Mouse (Mus musculus) forebrain, embryonic 14.5 days (tissue): ENCODE data around the gene Mast4. TPM values are rescaled to one million over a fixed set of nuclear protein-coding genes. Genes with fewer than 3 reads are reported as not detected.

Experiments
- ATAC-seq: fragments of 200-750 bp; cut with Nextera tagmentation; 2 replicates; pipeline ENCODE4 v1.8.0; 2017; ENCODE audit warnings: mild to moderate bottlenecking, moderate library complexity
- DNase-seq: peaks from one replicate; pipeline ENCODE4 v3.0.0-alpha.2; 2015; ENCODE audit warnings: low spot score
- H3K27ac ChIP-seq: fragments of 300-500 bp; sonication (generic); 2 replicates; pipeline ENCODE4 v1.5.1; 2014; ENCODE audit warnings: low read depth, mild to moderate bottlenecking, control low read depth, low read length, moderate library complexity
- H3K27me3 ChIP-seq: fragments of 300-500 bp; sonication (generic); replicated peaks from 2 replicates; pipeline ENCODE4 v1.6.1; 2014; ENCODE audit warnings: low read length, control low read depth, mixed read lengths; ENCODE audit not compliant: control insufficient read depth, insufficient read depth
- H3K36me3 ChIP-seq: fragments of 300-500 bp; sonication (generic); 2 replicates; pipeline ENCODE4 v1.6.1; 2014; ENCODE audit warnings: low read length, control low read depth; ENCODE audit not compliant: control insufficient read depth, insufficient read depth
- H3K4me1 ChIP-seq: fragments of 300-500 bp; sonication (generic); 2 replicates; pipeline ENCODE4 v1.6.1; 2014; ENCODE audit warnings: antibody characterized with exemption, low read length, control low read depth; ENCODE audit not compliant: control insufficient read depth, insufficient read depth
- H3K4me2 ChIP-seq: fragments of 300-500 bp; sonication (generic); 2 replicates; pipeline ENCODE4 v1.6.1; 2014; ENCODE audit warnings: mild to moderate bottlenecking, control low read depth, low read length
- H3K4me3 ChIP-seq: fragments of 300-500 bp; sonication (generic); 2 replicates; pipeline ENCODE4 v1.5.1; 2014; ENCODE audit warnings: low read depth, low read length, control low read depth
- H3K9ac ChIP-seq: fragments of 300-500 bp; sonication (generic); 2 replicates; pipeline ENCODE4 v1.6.1; 2014; ENCODE audit warnings: mild to moderate bottlenecking, low read length, control low read depth, moderate library complexity
- H3K9me3 ChIP-seq: fragments of 300-500 bp; sonication (generic); replicated peaks from 2 replicates; pipeline ENCODE4 v1.6.1; 2016; ENCODE audit warnings: low read length, control low read depth, mixed read lengths; ENCODE audit not compliant: control insufficient read depth
- WGBS: fragments of 180-500 bp; shearing (Covaris S2); extraction: QIAGEN DNeasy Blood & Tissue Kit; methylation state at CpG from one replicate; pipeline ENCODE4 v1.1.7; 2014; 5-methylcytosine and 5-hydroxymethylcytosine counted together
- polyA plus RNA-seq: library from polyadenylated mRNA; unstranded; fragments of >200 nt; fragmentation: Nextera tagmentation; extraction: Ambion mirVana; gene quantifications from 2 replicates; pipeline ENCODE4 v1.2.1, GENCODE M21; 2014

The Mast4 gene
- polyA plus RNA-seq, 1 experiment from 2014 or later = 11.7 TPM

DNA sequence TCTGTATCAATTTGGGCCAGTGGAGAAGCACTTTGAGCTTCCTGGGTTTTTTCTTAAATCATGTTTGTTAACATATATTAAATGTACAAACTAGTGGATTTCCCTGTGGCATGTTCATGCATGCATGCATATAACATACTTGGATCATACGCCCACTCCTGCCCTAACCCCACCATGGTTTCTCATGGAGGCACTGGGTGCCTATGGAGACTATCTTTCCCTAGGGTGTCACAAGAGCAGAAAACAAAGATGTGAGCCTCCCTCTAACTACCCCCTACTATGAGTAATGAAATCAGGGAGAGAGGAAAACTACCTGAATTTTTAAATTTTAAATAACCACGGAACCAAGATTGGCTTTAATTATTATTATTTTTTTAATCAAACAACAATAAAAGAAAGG lies 32.2 kb downstream of the Mast4 start:
- Histone ChIP-seq H3K4me3 (no peak overlapping the region), H3K9ac (no peak overlapping the region), H3K36me3 (no peaks in the 10 kb centered on the region), H3K4me2 (no peak overlapping the region), H3K27ac (no peak overlapping the region), H3K4me1 (no peaks in the 10 kb centered on the region), H3K9me3 (no peaks in the 10 kb centered on the region), H3K27me3 (no peaks in the 10 kb centered on the region)
- 91% methylated on average over 2 of the region's 2 CpGs for WGBS
- no peak for ATAC-seq
- no peak for DNase-seq

DNA sequence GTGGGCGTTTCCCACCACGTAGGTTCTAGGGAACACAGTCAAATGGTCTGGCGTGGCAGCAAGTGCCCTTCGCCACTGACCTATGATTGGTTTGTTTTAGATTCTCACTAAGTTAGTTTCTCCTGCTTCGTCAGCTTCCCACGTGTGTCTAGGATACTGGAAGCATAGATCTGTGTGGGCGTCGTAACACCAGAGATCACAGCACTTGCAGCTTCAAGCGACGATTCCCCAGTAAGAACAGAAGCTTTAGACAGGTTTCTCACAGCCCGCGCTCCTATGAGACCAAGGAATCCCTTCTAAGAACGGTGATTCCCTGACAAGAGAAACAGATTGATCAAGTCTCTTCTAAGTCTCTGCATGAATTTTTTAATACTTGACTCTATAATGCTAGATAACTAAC lies 39.9 kb downstream of the Mast4 start:
- DNase-seq = no peak
- no peaks in the 10 kb centered on the region for H3K36me3 ChIP-seq
- no peak for ATAC-seq
- no peak overlapping the region for H3K27ac ChIP-seq
- no peaks in the 10 kb centered on the region for H3K27me3 ChIP-seq
- H3K4me3 ChIP-seq = no peak overlapping the region
- H3K4me2 ChIP-seq = no peak overlapping the region
- no peaks in the 10 kb centered on the region for H3K9me3 ChIP-seq
- WGBS = 93% methylated on average over 13 of the region's 13 CpGs
- H3K4me1 ChIP-seq = no peaks in the 10 kb centered on the region
- H3K9ac ChIP-seq = no peak overlapping the region

DNA sequence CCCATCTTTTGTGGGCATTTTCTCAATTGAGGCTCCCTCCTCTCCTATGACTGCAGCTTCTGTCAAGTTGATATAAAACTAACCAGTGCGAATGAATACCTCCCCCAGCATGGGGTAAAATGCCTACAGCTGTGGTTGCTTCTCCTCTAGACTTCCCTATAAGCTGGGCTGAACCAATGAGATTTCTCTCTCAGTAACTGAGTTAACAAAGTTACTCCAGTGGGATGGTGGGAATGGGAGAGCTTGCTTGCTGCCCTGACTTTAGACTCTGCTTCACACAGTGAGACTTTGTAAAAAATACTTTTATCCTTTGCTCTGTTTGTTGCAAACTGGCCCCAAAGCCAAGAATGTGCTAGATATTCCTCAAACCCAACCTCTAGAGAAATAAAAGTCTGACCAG lies 41.2 kb downstream of the Mast4 start:
- Histone ChIP-seq H3K27ac (no peak overlapping the region), H3K4me2 (no peak overlapping the region), H3K27me3 (no peaks in the 10 kb centered on the region), H3K9me3 (no peaks in the 10 kb centered on the region), H3K4me1 (no peaks in the 10 kb centered on the region), H3K36me3 (no peaks in the 10 kb centered on the region), H3K4me3 (no peak overlapping the region), H3K9ac (no peak overlapping the region)
- WGBS = 91% methylated on average over 1 of the region's 1 CpGs
- DNase-seq (no peak), ATAC-seq (no peak)

DNA sequence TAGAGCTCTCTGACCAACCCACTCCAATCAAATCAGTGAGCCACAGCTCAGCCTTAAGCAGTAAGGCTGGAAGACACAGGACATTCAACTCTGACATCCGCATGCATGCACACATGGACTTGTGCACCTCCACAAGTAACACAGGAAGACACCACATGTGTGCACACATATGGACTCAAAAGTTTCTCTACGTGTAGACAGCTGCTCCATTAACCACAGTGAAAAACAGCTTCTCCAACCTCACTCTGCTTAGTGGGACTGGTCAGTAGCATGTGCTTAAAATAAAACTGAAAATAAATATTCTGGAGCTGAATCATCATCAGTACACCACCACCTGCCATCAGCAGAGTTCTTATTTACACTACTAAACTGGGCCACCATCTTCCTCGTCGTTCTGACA lies 43.2 kb downstream of the Mast4 start:
- Histone ChIP-seq H3K36me3 (no peaks in the 10 kb centered on the region), H3K4me1 (no peaks in the 10 kb centered on the region), H3K4me2 (no peak overlapping the region), H3K9ac (no peak overlapping the region), H3K4me3 (no peak overlapping the region), H3K27me3 (no peaks in the 10 kb centered on the region), H3K9me3 (no peaks in the 10 kb centered on the region), H3K27ac (no peak overlapping the region)
- 93% methylated on average over 4 of the region's 4 CpGs for WGBS
- DNase-seq (no peak), ATAC-seq (no peak)

DNA sequence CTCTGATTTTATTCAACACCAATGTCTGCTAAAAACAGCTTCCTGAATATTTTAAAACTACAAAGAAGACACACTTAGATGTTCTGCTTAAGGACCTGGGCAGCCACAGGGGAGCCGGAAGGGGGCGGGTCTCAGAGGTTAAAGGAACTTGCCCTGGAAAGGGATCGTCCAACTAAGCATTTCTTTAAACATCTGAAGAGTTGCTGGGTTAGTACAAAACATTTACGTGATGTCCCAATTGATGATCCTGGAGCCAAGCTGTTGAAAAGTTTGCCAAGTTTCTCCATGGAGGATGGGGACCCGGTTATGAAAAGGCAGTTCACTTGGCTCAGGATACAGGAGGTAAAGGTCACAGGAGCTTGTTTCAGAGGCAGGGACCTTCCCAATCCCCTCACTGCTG lies 48.5 kb downstream of the Mast4 start:
- Histone ChIP-seq H3K9me3 (no peaks in the 10 kb centered on the region), H3K27me3 (no peaks in the 10 kb centered on the region), H3K9ac (no peak overlapping the region), H3K4me1 (no peaks in the 10 kb centered on the region), H3K4me2 (no peak overlapping the region), H3K4me3 (no peak overlapping the region), H3K36me3 (no peaks in the 10 kb centered on the region), H3K27ac (no peak overlapping the region)
- no peak for DNase-seq
- 77% methylated on average over 5 of the region's 5 CpGs for WGBS
- ATAC-seq = no peak

DNA sequence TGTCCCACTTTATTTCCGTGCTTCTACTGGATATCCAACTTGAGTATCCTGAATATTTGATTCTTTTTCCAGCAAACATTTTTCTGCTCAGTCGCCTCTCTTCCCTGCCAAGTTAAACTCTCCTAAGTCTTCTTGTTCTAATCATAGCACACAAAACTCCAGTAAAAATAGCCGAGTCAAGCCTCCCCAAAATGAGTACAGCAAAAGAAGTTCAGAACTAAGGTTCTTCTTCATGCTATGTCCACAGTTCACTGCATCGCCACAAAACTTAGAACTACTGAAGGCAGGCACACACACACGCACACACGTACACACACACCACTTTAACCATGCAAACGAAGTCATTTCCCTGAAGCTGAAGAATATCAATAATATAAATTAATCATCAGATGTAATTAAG lies 49.3 kb downstream of the Mast4 start:
- WGBS = 92% methylated on average over 7 of the region's 7 CpGs
- H3K9me3 ChIP-seq = no peaks in the 10 kb centered on the region
- H3K9ac ChIP-seq = no peak overlapping the region
- no peaks in the 10 kb centered on the region for H3K36me3 ChIP-seq
- no peaks in the 10 kb centered on the region for H3K4me1 ChIP-seq
- no peak overlapping the region for H3K4me3 ChIP-seq
- no peak overlapping the region for H3K4me2 ChIP-seq
- ATAC-seq = no peak
- H3K27ac ChIP-seq = no peak overlapping the region
- DNase-seq = no peak
- H3K27me3 ChIP-seq = no peaks in the 10 kb centered on the region

DNA sequence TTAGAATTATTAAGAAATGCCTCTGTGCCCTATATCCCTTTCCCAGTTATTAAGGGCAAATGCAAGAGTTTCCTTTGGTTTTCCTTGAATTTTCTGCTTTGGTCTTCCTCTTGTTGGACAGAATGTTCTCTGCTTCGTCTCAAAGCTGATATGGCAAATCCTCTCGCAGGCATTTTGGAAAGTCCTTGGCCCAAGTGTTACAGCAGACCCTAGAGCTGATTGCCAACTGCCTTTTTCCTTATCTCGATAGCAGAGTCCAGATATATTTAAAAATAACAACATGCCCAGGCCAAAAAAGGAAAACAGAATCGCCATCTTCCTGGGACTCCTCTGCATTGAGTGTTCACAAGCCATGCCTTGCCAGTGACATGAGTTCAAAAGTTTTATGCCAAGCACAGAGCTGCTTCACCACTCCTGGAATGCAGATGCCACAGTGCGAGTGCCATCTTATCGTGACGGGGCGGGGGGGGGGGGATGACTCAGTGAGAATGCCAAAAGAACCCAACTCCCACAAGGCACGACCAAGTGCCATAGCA lies 63.4 kb downstream of the Mast4 start:
- Histone ChIP-seq H3K36me3 (no peaks in the 10 kb centered on the region), H3K27me3 (no peaks in the 10 kb centered on the region), H3K9ac (no peak overlapping the region), H3K4me1 (peaks cover 3% of the 10 kb centered on the region; the same call in 1 of the 2 replicates), H3K4me2 (no peak overlapping the region), H3K4me3 (no peak overlapping the region), H3K27ac (no peak overlapping the region), H3K9me3 (no peaks in the 10 kb centered on the region)
- no peak for ATAC-seq
- DNase-seq = no peak
- 91% methylated on average over 9 of the region's 9 CpGs for WGBS

- no peak for DNase-seq
- 87% methylated on average over 3 of the region's 3 CpGs for WGBS
- Histone ChIP-seq H3K4me1 (no peaks in the 10 kb centered on the region), H3K9me3 (no peaks in the 10 kb centered on the region), H3K4me3 (no peak overlapping the region), H3K36me3 (no peaks in the 10 kb centered on the region), H3K27me3 (no peaks in the 10 kb centered on the region), H3K9ac (no peak overlapping the region), H3K27ac (no peak overlapping the region), H3K4me2 (no peak overlapping the region)
- ATAC-seq = no peak
Observed at GRCm38 (mm10) chr13:103262707-103263106, 71.6 kb downstream of the Mast4 start.

DNA sequence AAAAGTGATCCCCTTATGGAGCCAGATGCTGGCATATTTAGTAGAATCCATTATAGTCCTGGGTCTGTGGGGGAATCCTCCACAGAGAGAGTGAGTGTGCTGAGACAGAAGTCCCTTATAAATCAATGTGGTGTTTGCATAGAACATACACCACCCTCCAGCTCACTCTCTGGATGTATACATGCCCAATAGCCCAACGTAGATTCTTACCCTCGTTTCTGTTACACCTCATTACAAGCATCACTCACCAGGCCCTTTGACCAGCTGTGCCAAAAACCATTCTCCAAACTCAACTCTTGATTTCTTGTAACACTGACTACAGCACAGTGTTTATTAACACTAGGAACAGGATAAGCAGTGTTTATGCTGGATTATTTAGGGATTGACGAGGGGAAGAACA lies 72.2 kb downstream of the Mast4 start:
- Histone ChIP-seq H3K4me1 (no peaks in the 10 kb centered on the region), H3K27ac (no peak overlapping the region), H3K4me3 (no peak overlapping the region), H3K36me3 (no peaks in the 10 kb centered on the region), H3K9ac (no peak overlapping the region), H3K4me2 (no peak overlapping the region), H3K9me3 (no peaks in the 10 kb centered on the region), H3K27me3 (no peaks in the 10 kb centered on the region)
- 59% methylated on average over 3 of the region's 3 CpGs for WGBS
- no peak for ATAC-seq
- DNase-seq = no peak
